Mouse (Mus musculus) frontal cortex, postnatal 36 days (tissue): Measurements from ENCODE around the gene Sox5.

ENCODE experiments used
- DNase-seq, 2 experiments: peaks; one replicate each; pipeline ENCODE4 v3.0.0; 2022; ENCODE audit warnings: low spot score in 2 of 2

Gene Sox5

DNA sequence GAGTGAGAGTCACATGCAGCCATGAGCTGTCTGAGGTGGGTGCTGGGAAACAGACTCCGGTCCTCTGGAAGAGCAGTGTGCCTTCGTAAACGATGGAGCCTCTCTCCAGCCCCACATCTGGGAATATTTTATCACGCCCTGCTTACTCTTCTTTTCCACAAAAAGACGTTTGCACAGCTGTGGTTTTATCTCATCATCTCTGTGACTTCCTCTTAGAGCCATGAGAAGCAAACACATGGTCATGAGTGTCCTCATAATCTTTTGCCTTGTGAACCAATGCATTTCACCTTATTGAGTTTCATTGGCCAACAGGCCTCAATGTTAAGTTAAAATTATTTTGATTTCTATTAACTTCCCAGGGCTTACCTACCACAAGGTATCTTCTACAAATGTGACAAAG, 994.4 kb downstream of the Sox5 start:
- no peak for DNase-seq

DNA sequence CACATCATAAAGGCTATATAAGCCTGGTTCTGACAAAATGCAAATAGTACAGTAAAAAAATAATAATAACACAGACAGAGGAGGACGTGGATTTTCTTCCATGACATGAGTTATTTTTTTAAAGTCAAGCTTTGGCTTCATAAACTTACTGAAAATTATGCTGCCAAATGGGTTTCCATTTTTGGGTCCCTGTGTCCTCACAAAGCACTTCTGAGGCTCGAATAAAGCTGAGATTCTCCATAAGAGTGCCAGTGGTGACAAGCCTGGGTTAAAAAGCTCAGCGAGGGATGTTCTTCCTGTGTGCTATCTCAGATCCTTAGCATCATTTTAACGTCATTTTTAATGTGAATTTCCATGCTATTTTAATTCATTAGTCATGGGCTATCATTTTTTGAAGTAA, 996.1 kb downstream of the Sox5 start:
- peak in 1 of 2 experiments; percentile 18 for DNase-seq
